Mouse (Mus musculus) heart, postnatal 0 days (tissue): ENCODE data around the gene Pcsk4.

Experiments
- CTCF ChIP-seq: IDR thresholded peaks from 2 replicates; pipeline ENCODE4 v1.5.1; 2016; ENCODE audit warnings: antibody characterized with exemption, control low read depth, low read depth
- EP300 ChIP-seq: IDR thresholded peaks from 2 replicates; pipeline ENCODE4 v1.6.1; 2016; ENCODE audit warnings: antibody characterized with exemption, low read depth

- TF ChIP-seq CTCF (no peak), EP300 (no peak)
Measured at GRCm38 (mm10) chr10:80304458-80304857, 24.8 kb downstream of the Pcsk4 start.
